Mouse (Mus musculus): ENCODE measurements around the gene Syne1.

DNA sequence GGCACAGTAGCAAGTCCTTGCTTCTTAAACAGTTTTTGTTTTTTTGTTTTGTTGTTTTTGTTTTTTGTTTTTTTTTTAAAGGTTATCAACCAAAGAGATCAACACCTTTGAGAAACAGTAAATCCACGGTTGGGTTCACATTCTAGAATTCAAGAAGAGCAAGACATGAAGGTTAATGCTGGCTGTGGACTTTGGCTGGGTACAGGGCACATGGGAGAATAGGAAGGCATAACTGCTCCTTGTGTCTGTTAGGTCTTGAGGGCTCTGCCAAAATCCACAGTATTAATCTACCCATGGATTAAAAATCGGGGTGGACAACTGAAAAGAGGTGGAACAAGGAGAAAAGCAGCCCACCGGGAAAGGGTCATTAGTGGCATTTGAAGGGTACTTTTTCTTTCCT, 388.0 kb downstream of the Syne1 start:
- TF ChIP-seq CTCF (IDR thresholded peaks at IDR 0.05; ENCODE audit: borderline replicate concordance, insufficient read depth, low read length): no peak
- no peak for TF ChIP-seq POLR2A (IDR thresholded peaks at IDR 0.05; ENCODE audit: low read depth, low read length)
